Mouse (Mus musculus) hindbrain, postnatal 0 days (tissue): ENCODE measurements around the gene Pde4dip. TPM values are rescaled to one million over a fixed set of nuclear protein-coding genes. Genes with fewer than 3 reads are reported as not detected.

ENCODE experiments used
- ATAC-seq: fragments of 200-750 bp; cut with Nextera tagmentation; 2 replicates; pipeline ENCODE4 v1.8.0; 2017; ENCODE audit warnings: mild to moderate bottlenecking, moderate TSS enrichment, moderate library complexity
- DNase-seq: peaks from one replicate; pipeline ENCODE4 v3.0.0-alpha.2; 2015; ENCODE audit warnings: low spot score
- H3K27ac ChIP-seq: fragments of 300-500 bp; sonication (generic); 2 replicates; pipeline ENCODE4 v1.5.1; 2014; ENCODE audit warnings: mild to moderate bottlenecking
- H3K27me3 ChIP-seq: fragments of 300-500 bp; sonication (generic); 2 replicates; pipeline ENCODE4 v1.6.1; 2014; ENCODE audit warnings: low read length, mixed read lengths; ENCODE audit not compliant: insufficient read depth
- H3K36me3 ChIP-seq: fragments of 300-500 bp; sonication (generic); 2 replicates; pipeline ENCODE4 v1.6.1; 2014; ENCODE audit warnings: low read length, mixed read lengths; ENCODE audit not compliant: insufficient read depth
- H3K4me1 ChIP-seq: fragments of 300-500 bp; sonication (generic); 2 replicates; pipeline ENCODE4 v1.6.1; 2014; ENCODE audit warnings: antibody characterized with exemption, low read length, mixed read lengths; ENCODE audit not compliant: insufficient read depth
- H3K4me2 ChIP-seq: fragments of 300-500 bp; sonication (generic); 2 replicates; pipeline ENCODE4 v1.6.1; 2014; ENCODE audit warnings: low read depth, mild to moderate bottlenecking, low read length, moderate library complexity, mixed read lengths
- H3K4me3 ChIP-seq: fragments of 300-500 bp; sonication (generic); 2 replicates; pipeline ENCODE4 v1.5.1; 2014; ENCODE audit warnings: low read length
- H3K9ac ChIP-seq: fragments of 300-500 bp; sonication (generic); replicated peaks from 2 replicates; pipeline ENCODE4 v1.6.1; 2014; ENCODE audit warnings: mild to moderate bottlenecking, low read length, moderate library complexity, mixed read lengths
- H3K9me3 ChIP-seq: fragments of 300-500 bp; sonication (generic); 2 replicates; pipeline ENCODE4 v1.6.1; 2016; ENCODE audit warnings: low read length, mixed read lengths
- CTCF ChIP-seq: IDR thresholded peaks from 2 replicates; pipeline ENCODE4 v1.5.1; 2016; ENCODE audit warnings: antibody characterized with exemption, control low read depth, low read depth
- WGBS: fragments of 180-500 bp; shearing (Covaris S2); extraction: QIAGEN DNeasy Blood & Tissue Kit; methylation state at CpG from one replicate; pipeline ENCODE4 v1.1.7; 2014; 5-methylcytosine and 5-hydroxymethylcytosine counted together
- polyA plus RNA-seq: library from polyadenylated mRNA; unstranded; fragments of >200 nt; fragmentation: Nextera tagmentation; extraction: Ambion mirVana; gene quantifications from 2 replicates; pipeline ENCODE4 v1.2.1, GENCODE M21; 2015
- total RNA-seq: library from RNA; depleted of rRNA; stranded (reverse); fragments of >200 nt; gene quantifications from 2 replicates; pipeline ENCODE4 v1.2.3, GENCODE M21; 2014

The Pde4dip gene
- total and polyA plus RNA-seq, 2 experiments from 2014 or later, result 48.1 to 79.6 TPM

DNA sequence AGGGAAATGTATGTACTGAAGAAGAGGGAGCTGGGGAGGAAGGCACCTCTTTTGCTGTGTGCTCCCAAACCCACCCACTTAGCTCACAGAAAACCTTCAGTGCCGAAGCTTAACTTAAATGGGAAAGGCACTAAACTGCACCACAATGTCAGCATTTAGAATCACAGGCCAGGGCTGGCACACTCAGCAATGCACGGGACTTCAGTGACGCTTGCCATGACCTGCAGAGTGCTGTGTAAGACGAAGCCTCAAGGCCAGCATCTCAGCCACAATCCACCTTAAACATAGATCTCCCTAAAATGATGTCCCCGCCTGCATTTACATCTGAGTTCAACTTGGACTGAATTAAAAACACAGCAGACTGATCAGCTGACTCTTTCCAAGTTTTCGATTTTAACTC, 91.1 kb downstream of the Pde4dip start:
- no peak for TF ChIP-seq CTCF
- no peak for DNase-seq
- Histone ChIP-seq H3K36me3 (no peaks in the 10 kb centered on the region), H3K27ac (no peak overlapping the region), H3K27me3 (no peaks in the 10 kb centered on the region), H3K4me2 (no peak overlapping the region), H3K9ac (no peak overlapping the region), H3K4me1 (no peaks in the 10 kb centered on the region), H3K4me3 (no peak overlapping the region), H3K9me3 (no peaks in the 10 kb centered on the region)
- WGBS, result 75% methylated on average over 6 of the region's 6 CpGs
- ATAC-seq, result no peak

DNA sequence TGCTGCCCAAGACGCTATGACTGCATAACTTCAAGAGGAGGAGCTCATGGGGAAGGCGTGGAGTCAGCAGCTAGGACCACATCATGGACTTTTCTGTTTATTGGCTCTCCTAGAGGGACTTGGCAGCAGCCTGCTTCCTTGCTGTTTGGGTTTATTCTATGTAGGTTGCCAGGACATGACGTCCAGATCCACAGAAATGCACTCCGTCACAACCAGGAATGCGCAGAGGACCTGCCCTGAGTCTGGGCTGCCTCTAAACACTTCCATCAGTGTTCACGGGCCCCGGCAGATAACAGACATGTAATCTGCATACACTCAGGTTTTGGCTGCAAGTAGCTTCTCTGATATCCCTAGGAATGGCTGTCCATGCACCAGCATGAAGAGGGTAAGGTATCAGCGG, 94.5 kb downstream of the Pde4dip start:
- Histone ChIP-seq H3K4me3 (no peak overlapping the region), H3K4me1 (no peaks in the 10 kb centered on the region), H3K4me2 (no peak overlapping the region), H3K9ac (no peak overlapping the region), H3K36me3 (no peaks in the 10 kb centered on the region), H3K27me3 (no peaks in the 10 kb centered on the region), H3K9me3 (no peaks in the 10 kb centered on the region), H3K27ac (no peak overlapping the region)
- ATAC-seq (no peak), DNase-seq (no peak)
- WGBS, result 71% methylated on average over 8 of the region's 8 CpGs
- TF ChIP-seq CTCF, result no peak

DNA sequence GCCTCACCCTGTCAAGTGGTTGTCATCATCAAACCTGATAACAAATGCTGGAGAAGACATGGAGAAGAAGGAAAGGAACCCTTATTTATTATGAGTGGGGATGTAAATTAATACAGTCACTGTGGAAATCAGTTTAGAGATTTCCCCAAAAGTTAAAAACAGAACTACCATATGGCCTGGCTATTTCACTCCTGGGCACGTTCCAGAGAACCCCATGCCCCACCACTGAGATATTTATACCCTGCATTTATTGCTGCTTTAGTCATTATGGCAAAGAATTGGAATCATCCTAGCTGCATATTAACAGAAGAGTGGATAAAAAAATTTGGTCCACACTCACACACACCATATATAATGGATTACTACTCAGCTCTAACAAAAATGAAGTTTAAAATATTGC, 98.4 kb downstream of the Pde4dip start:
- Histone ChIP-seq H3K4me3 (no peak overlapping the region), H3K36me3 (no peaks in the 10 kb centered on the region), H3K27me3 (no peaks in the 10 kb centered on the region), H3K4me2 (no peak overlapping the region), H3K9ac (no peak overlapping the region), H3K4me1 (no peaks in the 10 kb centered on the region), H3K27ac (no peak overlapping the region), H3K9me3 (no peaks in the 10 kb centered on the region)
- no peak for TF ChIP-seq CTCF
- no peak for ATAC-seq
- DNase-seq, result no peak
- WGBS, result 77% methylated on average over 1 of the region's 1 CpGs

DNA sequence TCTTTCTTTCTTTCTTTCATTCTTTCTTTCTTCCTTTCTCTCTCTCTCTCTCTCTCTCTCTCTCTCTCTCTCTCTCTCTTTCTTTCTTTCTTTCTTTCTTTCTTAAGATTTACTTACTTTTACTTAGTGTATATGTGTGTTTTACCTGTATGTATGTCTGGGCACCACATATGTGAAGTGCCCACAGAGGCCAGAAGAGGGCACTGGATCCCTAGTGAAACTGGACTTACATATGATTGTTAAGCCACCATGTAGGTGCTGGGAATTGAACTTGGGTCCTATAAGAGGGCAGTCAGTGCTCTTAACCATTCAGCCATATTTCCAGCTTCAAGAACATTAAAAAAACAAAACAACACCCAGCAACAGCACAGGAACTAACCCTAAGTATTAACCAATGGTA, 99.2 kb downstream of the Pde4dip start:
- Histone ChIP-seq H3K4me3 (no peak overlapping the region), H3K4me2 (no peak overlapping the region), H3K36me3 (no peaks in the 10 kb centered on the region), H3K9me3 (no peaks in the 10 kb centered on the region), H3K9ac (no peak overlapping the region), H3K4me1 (no peaks in the 10 kb centered on the region), H3K27me3 (no peaks in the 10 kb centered on the region), H3K27ac (no peak overlapping the region)
- no peak for TF ChIP-seq CTCF
- ATAC-seq (no peak), DNase-seq (no peak)

DNA sequence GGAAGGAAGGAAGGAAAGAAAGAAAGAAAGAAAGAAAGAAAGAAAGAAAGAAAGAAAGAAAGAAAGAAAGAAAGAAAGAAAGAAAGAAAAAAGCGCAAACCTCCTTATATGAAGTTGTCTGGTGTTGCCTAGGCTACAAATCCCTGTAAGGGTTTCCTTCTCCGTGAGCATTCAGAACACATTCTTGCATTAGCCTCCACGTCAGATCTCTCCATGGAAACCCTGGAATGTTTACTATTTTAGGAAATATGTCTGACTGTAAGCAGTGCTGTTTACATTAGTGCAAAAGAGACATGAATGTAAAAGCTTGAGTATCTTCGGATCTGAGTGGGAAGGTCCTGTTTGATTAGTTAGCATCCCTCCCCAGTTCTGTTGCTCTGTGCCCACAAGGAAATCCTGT, 112.3 kb downstream of the Pde4dip start:
- no peak overlapping the region for H3K4me2 ChIP-seq
- H3K36me3 ChIP-seq, result no peaks in the 10 kb centered on the region
- peak; percentile 15 for DNase-seq
- TF ChIP-seq CTCF, result no peak
- H3K27me3 ChIP-seq, result no peaks in the 10 kb centered on the region
- H3K4me3 ChIP-seq, result no peak overlapping the region
- ATAC-seq, result no peak
- WGBS, result 25% methylated on average over 4 of the region's 4 CpGs
- no peak overlapping the region for H3K9ac ChIP-seq
- H3K27ac ChIP-seq, result no peak overlapping the region
- no peaks in the 10 kb centered on the region for H3K9me3 ChIP-seq
- no peaks in the 10 kb centered on the region for H3K4me1 ChIP-seq

DNA sequence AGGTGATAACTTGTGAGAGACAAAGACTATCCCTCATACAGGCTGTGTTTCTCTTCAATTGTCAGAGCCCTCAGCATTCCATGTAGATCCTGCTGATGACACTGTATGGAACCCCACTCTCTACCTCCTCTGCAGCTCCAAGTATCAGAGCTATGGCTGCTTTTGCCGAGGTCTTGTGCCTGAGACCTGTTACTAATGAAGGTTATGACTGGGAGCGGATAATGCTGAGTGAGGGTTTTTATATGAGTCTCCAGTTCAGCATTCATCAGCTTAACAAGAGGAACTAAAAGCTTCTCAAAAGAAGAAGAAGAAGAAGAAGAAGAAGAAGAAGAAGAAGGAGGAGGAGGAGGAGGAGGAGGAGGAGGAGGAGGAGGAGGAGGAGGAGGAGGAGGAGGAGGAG, 112.8 kb downstream of the Pde4dip start:
- H3K4me1 ChIP-seq, result no peaks in the 10 kb centered on the region
- no peak overlapping the region for H3K9ac ChIP-seq
- DNase-seq (no peak), ATAC-seq (no peak)
- no peak for TF ChIP-seq CTCF
- H3K4me3 ChIP-seq, result no peak overlapping the region
- H3K27ac ChIP-seq, result no peak overlapping the region
- H3K9me3 ChIP-seq, result no peaks in the 10 kb centered on the region
- no peaks in the 10 kb centered on the region for H3K27me3 ChIP-seq
- 61% methylated on average over 2 of the region's 2 CpGs for WGBS
- H3K4me2 ChIP-seq, result no peak overlapping the region
- H3K36me3 ChIP-seq, result no peaks in the 10 kb centered on the region

DNA sequence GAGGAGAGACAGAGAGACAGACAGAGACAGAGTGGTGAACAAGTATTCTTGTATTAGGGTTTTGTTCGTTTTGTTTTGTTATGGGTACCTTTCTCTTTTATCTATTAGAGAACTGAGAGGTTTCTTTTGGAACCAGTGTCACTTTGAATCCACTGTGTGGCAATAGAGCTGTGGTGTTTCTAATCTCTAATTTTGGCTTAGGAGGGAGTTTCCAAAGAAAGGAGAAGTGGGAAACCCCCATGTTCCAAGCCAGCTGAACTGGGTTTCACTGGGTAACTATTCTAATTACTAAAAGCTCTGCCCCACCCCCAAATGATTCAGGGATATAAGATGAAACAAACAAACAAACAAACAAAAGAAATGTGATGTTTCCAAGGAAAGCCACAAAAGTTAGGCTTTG, 113.6 kb downstream of the Pde4dip start:
- Histone ChIP-seq H3K27ac (no peak overlapping the region), H3K9ac (no peak overlapping the region), H3K27me3 (no peaks in the 10 kb centered on the region), H3K4me3 (no peak overlapping the region), H3K9me3 (no peaks in the 10 kb centered on the region), H3K36me3 (no peaks in the 10 kb centered on the region), H3K4me2 (no peak overlapping the region), H3K4me1 (no peaks in the 10 kb centered on the region)
- WGBS, result 70% methylated on average over 1 of the region's 1 CpGs
- no peak for TF ChIP-seq CTCF
- ATAC-seq, result no peak
- no peak for DNase-seq
